Mouse (Mus musculus): ENCODE results near the gene Myo16. TPM values are rescaled to one million over a fixed set of nuclear protein-coding genes. Genes with fewer than 3 reads are reported as not detected.

Gene Myo16
- polyA plus RNA-seq, 1 experiment from 2014 or later: 0.25 TPM

DNA sequence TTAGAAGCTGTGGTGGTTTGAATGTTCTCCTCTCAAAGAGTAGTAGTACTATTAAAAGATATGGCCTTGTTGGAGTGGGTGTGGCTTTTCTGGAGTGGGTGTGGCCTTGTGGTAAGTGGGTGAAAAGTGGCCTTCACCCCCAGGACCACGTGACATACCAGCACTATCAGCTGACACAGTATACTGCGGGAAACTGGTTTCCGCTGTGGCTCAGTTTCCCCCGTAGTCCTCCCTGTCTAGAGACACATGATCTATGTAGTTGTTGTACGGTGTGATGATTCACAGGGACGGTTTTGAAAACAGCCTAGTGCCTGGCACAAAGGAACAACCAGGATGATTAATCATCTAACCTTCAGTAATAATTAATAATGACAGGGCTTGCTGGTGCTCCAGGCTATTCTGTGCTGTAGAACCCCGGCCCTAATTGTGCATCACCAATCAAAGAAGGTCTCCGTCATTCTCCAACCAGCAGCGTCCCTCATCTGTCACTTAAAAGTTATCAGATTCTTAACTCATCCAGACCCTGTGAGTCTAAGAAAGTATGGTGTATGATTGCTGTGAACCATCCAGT lies 524.2 kb downstream of the Myo16 start:
- ATAC-seq (ENCODE audit: low FRiP score, low TSS enrichment): no peak
- Histone ChIP-seq H3K4me3 (ENCODE audit: low read length) (no peak overlapping the region), H3K27me3 (ENCODE audit: insufficient read depth, low read length) (no peaks in the 10 kb centered on the region), H3K27ac (ENCODE audit: low read length) (no peak overlapping the region), H3K36me3 (ENCODE audit: insufficient read depth, low read length) (no peaks in the 10 kb centered on the region), H3K9me3 (ENCODE audit: low read length) (no peaks in the 10 kb centered on the region), H3K9ac (replicated peaks; ENCODE audit: low read length) (no peak overlapping the region), H3K4me1 (ENCODE audit: insufficient read depth, low read length) (no peaks in the 10 kb centered on the region), H3K4me2 (replicated peaks; ENCODE audit: low read depth, low read length) (no peak overlapping the region)
- 74% methylated on average over 9 of the region's 9 CpGs for WGBS

DNA sequence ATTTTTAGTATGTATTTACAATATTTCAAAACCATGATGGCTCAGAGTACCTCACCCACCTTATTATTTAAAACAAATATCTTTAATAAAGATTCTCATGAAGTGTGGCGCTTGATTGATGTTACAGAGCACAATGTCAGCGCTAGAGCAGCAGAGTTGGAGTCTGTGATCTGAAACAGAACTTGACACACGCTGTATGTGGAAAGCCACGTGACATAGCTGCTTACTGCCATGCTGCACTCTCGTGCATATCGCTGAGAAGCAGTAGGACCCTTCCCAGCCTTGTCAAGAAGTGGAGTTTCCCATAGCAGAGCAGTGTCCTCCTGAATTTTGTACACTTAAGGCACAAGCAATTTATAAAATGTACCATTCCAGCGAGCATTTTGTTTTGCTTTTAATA lies 528.2 kb downstream of the Myo16 start:
- Histone ChIP-seq H3K27me3 (ENCODE audit: insufficient read depth, low read length) (0 out of 2 replicates have a peak, but pooled peaks cover under 1% of the 10 kb centered on the region), H3K9ac (replicated peaks; ENCODE audit: low read length) (no peak overlapping the region), H3K36me3 (ENCODE audit: insufficient read depth, low read length) (no peaks in the 10 kb centered on the region), H3K4me2 (replicated peaks; ENCODE audit: low read depth, low read length) (no peak overlapping the region), H3K27ac (ENCODE audit: low read length) (no peak overlapping the region), H3K9me3 (ENCODE audit: low read length) (no peaks in the 10 kb centered on the region), H3K4me3 (ENCODE audit: low read length) (no peak overlapping the region), H3K4me1 (ENCODE audit: insufficient read depth, low read length) (no peaks in the 10 kb centered on the region)
- WGBS: 74% methylated on average over 7 of the region's 7 CpGs
- no peak for ATAC-seq (ENCODE audit: low FRiP score, low TSS enrichment)

DNA sequence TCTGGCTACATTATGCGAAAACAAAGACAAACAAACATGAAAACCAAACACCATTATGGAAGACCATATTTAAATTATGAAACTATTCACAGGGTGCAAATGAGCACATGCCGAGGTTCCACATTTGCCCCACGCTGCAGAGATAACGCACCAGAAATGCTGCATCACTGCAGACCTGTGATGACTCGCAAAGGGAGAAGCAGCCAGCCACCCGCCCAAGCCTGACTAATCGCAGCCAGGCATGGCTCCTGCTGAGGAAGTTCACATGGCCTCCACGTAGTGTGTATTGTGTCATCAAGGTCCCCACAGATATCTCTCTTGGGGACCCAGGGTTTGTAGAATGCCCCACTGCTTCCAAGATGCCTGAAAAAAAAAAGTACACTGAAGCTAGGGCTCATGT lies 529.4 kb downstream of the Myo16 start:
- WGBS: 76% methylated on average over 8 of the region's 8 CpGs
- Histone ChIP-seq H3K4me1 (ENCODE audit: insufficient read depth, low read length) (0 out of 2 replicates have a peak, but pooled peaks cover under 1% of the 10 kb centered on the region), H3K27ac (ENCODE audit: low read length) (no peak overlapping the region), H3K9ac (replicated peaks; ENCODE audit: low read length) (no peak overlapping the region), H3K4me3 (ENCODE audit: low read length) (no peak overlapping the region), H3K4me2 (replicated peaks; ENCODE audit: low read depth, low read length) (no peak overlapping the region), H3K27me3 (ENCODE audit: insufficient read depth, low read length) (0 out of 2 replicates have a peak, but pooled peaks cover 3% of the 10 kb centered on the region), H3K36me3 (ENCODE audit: insufficient read depth, low read length) (no peaks in the 10 kb centered on the region), H3K9me3 (ENCODE audit: low read length) (no peaks in the 10 kb centered on the region)
- no peak for ATAC-seq (ENCODE audit: low FRiP score, low TSS enrichment)

Other genes starting within 250 kb of the Myo16 start
- gene Lig4, start 176.2 kb upstream of the Myo16 start, polyA plus RNA-seq (2015; fragmentation: Nextera tagmentation; extraction: Ambion mirVana): 5.0 and 5.8 TPM in 2 replicates
- 17.2 and 18.1 TPM in 2 replicates for gene Abhd13, start 176.2 kb upstream of the Myo16 start, polyA plus RNA-seq (2015; fragmentation: Nextera tagmentation; extraction: Ambion mirVana)
- 5.9 and 6.8 TPM in 2 replicates for gene Tnfsf13b, start 147.4 kb upstream of the Myo16 start, polyA plus RNA-seq (2015; fragmentation: Nextera tagmentation; extraction: Ambion mirVana)